Mouse (Mus musculus): ENCODE measurements around the gene Gemin8. TPM values are rescaled to one million over a fixed set of nuclear protein-coding genes. Genes with fewer than 3 reads are reported as not detected.

Gemin8 gene
- 8.2 TPM for polyA plus RNA-seq (2015; fragmentation: Illumina TruSeq; extraction: RNeasy Lipid Tissue Mini Kit (QIAGEN cat#74804); ENCODE audit: insufficient read depth, low replicate concordance)

GRCm38 (mm10) chrX:166169892-166170799 lies at the start of gene Gemin8:
TSS of gene Gemin8 (plus strand) at chrX:166170454.

GRCm38 (mm10) chrX:166238831-166239460 lies 68.7 kb downstream of the Gemin8 start, which contains the start of gene Gpm6b:
TSS of gene Gpm6b (plus strand) at chrX:166238911.

Other genes with a start within 250 kb of the Gemin8 start
- 51.3 TPM for gene Gpm6b, start 68.5 kb downstream of the Gemin8 start, polyA plus RNA-seq (2015; fragmentation: Illumina TruSeq; extraction: RNeasy Lipid Tissue Mini Kit (QIAGEN cat#74804); ENCODE audit: insufficient read depth, low replicate concordance)

All from spleen, adult 10 weeks (tissue).